Mouse (Mus musculus) brain, embryonic 18.5 days (tissue): ENCODE results near the gene Nanog.
"Not testable (repeated sequence)": the region's sequence is repeated elsewhere in the genome, so short reads cannot be mapped to it uniquely, and the experiment has no call there.

Experiments used
- DNase-seq: peaks from one replicate; pipeline ENCODE4 v3.0.0-alpha.2; 2012; ENCODE audit warnings: low read depth, low spot score

The Nanog gene

DNA sequence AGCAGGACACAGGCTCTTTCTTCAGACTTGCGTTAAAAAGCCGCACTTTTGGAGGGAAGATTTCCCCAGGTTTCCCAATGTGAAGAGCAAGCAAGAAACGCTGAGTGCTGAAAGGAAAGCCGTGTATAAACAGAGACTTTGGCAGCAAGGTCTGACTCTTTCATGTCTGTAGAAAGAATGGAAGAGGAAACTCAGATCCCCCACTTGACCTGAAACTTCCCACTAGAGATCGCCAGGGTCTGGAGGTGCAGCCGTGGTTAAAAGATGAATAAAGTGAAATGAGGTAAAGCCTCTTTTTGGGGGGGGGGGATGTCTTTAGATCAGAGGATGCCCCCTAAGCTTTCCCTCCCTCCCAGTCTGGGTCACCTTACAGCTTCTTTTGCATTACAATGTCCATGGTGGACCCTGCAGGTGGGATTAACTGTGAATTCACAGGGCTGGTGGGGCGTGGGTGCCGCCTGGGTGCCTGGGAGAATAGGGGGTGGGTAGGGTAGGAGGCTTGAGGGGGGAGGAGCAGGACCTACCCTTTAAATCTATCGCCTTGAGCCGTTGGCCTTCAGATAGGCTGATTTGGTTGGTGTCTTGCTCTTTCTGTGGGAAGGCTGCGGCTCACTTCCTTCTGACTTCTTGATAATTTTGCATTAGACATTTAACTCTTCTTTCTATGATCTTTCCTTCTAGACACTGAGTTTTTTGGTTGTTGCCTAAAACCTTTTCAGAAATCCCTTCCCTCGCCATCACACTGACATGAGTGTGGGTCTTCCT is at the start of gene Nanog:
Nanog (plus strand) TSS at position 454 of the 765 bp plus-strand sequence.
- DNase-seq = no peak

DNA sequence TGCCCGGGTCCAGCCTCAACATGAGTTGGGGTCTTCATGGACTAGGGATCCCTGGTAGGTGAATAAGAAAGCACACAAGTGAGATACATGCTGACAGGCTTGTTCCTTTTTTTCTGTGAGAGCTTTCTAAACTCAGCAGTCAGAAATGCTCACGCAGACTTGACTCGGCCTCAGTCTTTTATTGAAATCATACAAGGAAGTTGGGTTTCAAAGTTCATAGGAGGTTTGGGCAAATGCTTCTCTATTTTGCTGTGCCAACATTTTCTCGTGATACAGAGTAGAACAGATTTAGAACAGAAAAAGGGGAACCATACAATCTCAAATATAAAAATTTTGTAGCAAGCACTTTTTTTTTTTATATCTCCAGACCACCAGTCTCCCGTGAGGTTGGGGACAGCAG is 49.7 kb upstream of the Nanog start:
- no peak for DNase-seq

DNA sequence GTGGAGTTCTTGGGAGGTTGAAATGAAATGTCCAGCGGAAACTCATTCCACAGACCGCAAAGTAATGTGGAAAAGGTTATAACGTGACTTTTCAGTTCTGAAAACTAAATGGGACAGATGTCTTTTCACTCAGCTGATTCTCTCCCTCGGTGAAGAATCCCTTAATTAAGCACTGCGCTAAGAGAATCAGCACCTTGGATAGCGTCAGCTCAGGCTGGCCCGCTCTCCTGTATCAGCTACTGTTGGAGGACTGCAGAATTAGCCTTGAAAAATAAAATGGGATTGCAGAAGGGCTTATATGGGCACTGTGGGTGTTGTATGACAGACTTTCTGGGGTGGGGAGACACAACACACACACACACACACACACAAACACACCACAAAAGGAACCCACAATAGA is 47.7 kb upstream of the Nanog start:
- DNase-seq = no peak

DNA sequence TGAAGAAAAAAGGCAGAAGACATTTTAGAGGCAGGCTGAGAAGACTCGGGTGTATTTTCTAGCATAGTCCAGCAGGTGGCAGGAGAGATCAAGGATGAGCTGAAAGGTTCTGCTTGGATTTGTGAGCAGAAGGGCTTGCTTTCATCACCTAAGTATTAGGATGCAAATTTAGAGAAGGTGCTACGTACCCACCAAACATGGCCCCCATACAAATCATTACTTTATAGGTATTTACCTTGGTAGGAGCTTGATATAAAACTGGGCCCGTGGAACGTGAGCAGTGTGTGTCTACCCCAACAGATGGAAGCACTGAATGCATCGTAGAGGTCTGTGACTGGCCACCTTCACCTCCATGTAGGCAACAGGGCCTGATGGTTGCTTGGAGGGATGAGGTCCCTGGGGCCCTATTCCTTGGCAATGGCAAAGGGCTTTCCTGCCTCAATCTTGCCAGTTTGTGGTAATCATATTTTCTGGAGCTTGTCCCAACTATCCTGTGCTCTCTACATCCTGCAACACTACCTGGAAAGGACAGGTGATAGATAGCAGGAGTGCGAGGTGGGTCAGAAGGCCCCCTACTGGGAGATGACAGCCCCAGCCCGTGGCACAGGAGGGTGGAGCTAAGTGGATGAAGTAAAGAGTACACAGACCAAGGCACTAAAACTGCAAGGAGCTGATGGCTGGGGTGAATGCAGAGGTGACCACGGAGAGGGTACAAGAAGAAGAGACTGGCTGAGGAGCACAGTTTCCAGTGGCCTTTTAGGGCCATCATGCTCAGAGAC is 46.5 kb upstream of the Nanog start:
- no peak for DNase-seq

DNA sequence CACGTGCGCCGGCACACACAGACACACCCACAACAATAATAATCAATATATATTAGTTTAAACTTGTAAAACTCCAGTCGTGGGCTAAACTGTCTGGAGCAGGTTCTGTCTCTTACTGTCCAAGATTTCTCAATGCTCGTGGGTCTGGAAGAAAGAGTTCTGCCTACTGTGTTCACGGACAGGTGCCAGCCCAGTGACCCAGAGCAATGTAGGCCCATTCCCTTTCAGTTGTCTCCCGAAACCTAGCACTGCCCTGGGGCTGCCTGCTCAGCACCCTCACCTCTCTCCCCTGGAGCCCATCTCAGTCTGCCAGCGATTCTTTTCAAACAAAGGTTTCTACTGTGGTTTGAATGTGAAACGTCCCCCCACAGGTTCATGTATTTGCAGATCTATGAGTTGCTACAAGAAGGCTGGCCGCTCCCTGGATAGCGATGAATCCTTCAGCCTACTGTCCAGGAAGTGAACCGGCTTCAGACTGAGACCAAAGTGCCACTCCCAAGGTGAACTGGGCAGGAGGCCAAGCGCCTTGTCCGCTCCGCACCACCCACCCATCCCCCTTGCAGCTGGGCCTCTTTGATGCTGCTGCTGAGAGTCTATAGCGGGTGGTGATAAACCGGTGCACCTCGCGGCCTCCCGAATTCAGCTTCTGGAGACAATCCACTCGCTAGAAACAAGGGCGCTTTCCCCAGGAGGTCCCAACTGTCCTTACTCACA is 44.6 kb upstream of the Nanog start:
- no peak for DNase-seq

DNA sequence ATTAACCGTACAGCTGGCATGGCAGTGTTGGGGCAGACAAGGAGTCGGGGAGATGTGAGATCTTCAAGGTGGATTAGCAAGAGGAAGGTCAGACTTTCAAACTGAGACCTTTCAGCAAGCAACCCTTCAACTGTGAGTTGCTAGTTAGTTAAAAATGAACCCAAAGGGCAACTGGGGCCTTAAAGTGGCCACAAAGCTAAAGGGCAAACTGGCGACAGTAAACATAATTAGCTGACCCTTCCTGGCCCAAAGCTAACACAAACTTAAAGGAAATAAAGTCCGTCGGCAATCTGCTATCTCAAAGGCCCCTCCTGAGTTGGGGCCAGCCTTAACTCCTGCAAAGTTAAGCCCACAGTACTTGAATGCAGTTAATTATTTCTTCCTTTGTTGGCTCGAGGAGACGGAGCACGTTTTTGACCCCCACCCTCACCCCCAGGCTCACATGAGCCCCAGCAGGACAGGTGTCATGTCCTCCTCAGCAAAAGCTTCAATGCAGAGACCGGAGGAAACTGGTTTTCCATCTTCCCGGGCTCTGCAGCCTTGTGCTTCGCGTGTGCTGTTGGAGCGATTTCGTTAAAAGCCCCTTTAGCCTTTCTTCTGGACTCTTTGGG is 43.6 kb upstream of the Nanog start:
- no peak for DNase-seq

DNA sequence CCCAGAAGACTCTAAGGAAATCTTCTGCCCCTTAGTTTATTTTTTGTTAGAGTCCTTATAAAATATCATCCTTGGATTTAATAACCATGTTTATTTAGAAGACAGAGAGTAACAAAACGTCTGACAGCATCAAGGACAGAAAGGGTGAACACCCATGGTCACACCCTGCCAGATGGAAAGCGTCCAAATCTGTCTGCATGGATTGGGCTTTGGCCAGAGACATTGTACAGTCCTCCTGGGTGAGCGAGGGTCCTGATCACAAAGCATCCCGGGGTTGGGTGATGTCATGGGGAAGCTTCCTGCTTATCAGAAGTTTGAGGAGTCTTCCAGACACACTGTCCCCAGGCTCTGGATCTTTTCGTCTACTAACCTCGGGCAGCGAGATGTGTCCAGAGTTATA is 41.4 kb upstream of the Nanog start:
- DNase-seq = no peak

DNA sequence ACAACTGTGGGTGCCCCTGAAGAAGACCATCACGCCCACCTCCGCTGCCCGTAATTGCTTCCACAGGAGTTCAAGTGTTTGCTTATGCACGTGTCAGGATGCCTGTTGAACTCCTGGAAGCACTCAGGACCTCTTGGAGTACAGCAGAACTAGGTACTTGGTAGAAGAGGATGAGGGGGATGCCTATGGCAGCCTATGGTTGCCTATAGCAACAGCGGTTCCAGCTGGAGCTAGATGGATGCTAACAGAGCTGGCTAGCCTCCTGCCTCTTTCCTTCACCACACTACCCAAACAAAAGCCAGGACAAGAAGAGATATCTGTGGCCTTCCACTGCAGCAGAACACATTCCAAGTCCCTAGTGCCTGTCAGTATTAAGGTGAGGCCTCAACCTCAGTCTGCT is 39.6 kb upstream of the Nanog start:
- no peak for DNase-seq

DNA sequence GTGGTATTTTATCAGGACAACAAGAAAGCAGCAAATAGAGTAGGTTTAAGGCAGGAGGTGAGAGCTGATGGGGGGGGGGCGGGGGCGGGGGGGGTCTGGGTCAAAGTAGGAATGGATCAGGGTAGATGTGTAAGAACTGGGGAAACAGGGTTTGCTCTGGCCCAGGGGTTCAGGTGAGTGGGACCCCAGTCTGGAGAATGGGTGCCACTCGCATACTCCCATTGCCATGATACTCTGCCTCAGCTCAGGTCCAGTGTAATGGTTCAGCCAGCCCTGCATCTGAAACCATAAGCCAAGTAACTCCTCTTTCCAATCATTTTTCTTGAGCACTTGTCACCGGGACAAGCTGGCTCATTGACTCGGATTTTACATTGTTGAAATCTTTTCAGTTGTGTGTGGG is 38.5 kb upstream of the Nanog start:
- DNase-seq = no peak

DNA sequence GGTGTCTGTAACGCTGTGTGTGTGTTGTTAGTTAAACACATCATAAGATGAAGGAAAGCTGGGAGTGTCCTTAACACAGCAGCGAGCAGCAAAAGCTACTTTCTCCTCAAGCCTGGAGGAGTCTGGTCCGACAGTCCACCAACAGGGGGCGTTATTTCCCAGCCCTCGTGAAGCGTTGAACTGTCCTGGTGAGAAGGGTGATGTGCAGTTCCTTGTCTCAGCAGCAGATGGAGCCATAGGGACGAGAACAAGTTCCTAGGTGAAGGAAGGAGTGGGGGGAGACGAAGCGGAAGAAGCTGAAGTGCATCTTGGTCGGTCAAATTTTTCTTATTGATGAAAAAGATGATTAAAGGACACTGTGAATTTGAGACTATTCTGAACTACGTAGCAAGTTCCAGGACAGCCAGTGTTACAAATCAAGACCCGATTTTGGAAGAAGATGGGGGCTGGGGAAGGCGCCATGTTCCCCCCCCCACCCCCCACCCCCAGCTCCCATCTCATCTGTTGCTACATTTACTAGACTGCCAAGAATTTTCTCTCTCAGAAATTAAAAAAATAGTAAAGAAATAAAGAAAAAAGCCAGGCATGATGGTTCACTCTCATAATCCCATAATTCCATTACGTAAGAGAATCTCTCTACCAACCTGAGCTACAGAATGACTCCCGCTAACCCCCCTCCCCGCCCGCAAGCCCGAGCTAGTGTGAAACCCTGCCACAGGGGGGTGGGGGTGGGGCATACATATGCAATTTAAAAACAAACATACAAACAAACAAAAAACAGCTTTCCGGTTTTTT is 37.7 kb upstream of the Nanog start:
- peak; percentile 89 for DNase-seq

DNA sequence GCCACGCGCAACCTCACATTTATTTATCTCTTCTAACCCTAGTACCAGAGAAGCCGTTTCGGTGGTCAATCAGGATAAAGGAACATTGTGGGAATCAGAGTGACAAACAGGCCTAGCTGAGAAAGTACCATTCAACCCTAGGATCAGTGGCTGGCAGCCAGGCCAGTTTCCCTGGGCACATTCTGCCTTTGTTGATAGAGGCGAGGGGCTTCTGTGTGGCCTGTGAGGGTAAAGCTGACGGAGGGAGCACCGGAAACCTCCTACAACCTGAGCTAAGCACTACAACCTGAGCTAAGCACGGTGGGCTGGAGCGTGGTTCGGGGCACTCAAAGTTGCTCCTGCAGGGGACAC is 37.1 kb upstream of the Nanog start:
- no peak for DNase-seq

DNA sequence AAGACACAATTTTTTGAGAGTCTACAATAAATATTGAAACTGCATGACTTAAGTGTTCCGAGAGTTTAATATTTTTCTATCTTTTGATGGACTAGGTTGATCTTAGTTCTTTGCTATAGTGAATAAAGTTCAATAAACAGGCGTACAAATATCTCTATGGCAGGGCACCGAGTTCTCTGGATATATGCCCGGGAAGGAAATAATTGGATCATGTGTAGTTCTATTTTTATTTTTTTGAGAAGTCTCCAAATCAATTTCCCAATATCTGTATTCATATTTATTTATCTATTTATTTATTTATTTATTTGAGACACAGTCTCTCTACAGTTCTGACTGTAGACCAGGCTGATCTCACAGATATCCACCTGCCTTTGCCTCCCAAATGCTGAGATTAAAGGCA is 36.4 kb upstream of the Nanog start:
- no peak for DNase-seq

DNA sequence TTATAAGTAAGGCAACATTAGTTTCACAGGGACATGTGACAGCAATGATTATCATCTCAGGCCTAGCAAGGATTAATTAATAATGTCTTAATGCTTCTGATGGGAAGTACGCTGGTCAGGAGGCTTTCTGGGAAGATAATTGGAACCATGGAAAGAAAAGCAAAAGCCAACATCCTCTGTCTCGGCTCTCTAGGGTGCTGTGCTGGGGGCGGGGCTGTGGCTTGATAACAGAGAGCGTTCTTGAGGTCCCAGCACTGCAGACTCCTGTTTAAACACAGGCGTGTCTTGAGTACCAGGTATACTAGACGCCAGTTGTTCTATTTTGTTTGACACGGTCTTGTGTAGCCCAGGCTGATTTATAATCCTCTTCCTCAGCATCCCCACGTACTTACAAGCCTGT is 34.5 kb upstream of the Nanog start:
- no peak for DNase-seq

DNA sequence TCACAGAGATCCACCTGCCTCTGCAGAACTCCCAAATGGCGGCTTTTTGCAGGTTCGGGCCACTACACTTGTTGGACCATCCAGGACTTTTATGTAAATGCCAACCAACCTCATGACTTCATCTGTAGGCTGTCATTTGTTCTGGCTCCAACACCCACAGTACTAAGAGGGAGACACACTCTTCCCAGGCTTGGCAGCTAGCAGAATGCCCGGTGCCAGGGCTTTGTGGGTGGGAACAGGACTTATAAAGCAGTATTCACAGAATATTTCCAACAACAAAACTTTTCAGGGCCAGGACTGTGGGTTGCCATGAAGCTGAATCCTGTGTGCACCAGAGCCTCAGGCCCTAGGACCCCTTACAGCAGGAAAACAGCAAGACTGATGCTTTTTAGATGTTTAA is 24.6 kb upstream of the Nanog start:
- no peak for DNase-seq

DNA sequence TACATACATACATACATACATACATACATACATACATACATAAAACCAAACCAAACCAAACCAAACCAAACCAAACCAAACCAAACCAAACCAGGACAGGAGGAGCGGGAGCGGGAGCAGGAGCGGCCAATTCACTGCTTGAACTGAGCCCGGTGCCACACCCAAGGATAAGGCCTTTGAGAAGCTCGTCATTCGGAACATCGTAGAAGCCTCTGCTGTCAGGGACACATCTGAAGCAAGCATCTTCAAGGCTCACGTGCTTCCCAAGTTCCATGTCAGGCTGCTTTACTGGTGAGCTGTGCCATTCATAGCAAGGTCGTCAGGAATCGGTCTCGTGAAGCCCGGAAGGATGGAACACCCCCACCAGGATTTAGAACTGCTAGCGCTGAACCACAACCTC is 20.6 kb upstream of the Nanog start:
- DNase-seq = no peak

DNA sequence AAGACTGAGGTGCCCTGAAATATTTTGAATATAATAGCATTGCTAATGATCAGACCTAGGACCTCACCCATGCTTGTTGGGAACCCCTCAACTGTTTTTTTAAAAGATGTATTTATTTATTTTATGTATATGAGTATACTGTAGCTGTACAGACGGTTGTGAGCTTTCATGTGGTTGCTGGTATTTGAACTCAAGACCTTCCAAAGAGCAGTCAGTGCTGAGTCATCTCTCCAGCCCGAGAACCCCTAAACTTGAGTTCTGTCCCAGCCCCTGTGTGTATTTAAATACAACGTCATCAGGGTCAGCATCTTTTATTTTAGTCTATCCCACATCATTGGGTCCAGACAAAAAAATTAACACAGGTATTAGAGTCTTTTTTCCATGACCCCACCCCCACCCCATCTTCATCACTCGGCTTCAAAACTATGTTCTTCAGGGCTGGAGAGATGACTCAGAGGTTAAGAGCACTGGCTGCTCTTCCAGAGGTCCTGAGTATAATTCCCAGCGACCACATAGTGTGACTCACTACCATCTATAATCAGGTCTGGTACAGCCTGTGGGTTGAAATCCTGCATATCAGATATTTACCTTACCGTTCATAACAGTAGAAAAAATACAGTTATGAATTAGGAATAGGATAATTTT is 17.8 kb upstream of the Nanog start:
- DNase-seq = no peak

DNA sequence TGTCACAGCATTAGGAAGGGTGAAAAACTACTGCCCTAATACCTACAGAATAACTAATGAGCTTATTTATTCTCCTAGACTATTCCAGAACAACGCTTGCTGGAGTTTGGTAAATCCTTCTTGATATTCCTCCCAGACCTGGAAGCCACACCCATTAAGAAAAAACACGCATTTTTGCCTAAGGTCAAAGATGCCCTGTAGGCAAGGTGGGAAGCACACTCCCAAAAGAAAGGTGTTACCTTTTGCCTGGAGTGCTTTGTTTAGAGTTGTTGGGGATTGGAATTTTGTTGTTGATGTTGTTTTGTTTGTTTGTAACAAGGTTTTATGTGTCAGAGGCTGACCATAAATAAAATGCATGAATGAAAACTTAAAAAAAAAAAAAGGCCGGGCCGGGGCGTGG is 17.2 kb upstream of the Nanog start:
- DNase-seq = no peak

DNA sequence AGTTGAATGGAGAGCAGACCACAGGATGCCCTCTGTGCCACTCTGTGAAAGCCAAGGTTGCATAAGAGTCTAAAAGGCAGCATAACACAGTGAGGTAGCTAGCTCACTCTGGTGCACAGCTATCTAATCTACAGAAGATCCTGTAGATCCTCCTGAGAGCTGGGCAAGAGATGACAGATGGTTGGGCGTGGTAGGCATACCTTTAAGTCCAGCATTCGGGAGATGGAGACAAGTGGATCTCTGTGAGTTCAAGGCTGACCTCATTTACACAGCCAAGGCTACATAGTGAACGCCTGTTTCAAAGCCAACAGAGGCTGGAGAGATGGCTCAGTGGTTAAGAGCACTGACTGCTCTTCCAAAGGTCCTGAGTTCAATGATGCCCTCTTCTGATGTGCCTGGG is 11.9 kb upstream of the Nanog start:
- no peak for DNase-seq

DNA sequence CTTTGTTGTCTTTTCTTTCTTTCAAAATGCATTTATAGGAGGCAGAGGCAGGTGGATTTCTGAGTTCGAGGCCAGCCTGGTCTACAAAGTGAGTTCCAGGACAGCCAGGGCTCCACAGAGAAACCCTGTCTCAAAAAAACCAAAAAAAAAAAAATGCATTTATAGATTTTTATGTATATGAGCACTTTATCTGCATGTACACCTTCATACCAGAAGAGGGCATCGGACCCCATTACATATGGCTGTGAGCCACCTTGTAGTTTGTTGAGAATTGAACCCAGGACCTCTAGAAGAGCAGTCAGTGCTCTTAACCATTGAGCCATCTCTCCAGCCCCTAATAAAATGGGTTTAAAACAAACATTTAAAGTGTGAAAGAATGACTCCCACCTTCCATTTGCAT is 7.7 kb upstream of the Nanog start:
- DNase-seq = not testable (repeated sequence)

DNA sequence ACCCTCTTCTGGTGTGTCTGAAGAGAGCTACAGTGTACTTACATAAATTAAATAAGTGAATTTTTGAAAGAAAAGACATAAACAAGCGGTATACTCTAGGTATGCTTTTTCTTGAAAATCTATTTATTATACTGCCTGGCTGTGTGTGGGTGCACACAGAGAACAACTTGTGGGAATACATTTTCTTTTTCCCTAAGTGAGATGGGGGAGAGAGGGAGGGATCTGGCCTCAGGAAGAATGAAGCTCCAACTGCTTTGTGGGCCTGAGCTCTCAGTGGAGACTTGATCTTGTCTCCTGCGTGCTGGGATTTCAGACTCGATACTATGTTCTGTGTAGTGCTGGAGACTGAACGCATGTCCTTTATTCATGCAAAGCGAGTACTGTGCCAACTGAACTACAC is 5.5 kb upstream of the Nanog start:
- no peak for DNase-seq
